Mouse (Mus musculus): ENCODE data around the gene Tssk3. TPM values are rescaled to one million over a fixed set of nuclear protein-coding genes. Genes with fewer than 3 reads are reported as not detected.
A peak's percentile ranks its signal among the peaks of the same experiment; 100 is the strongest.

Tssk3 gene
- total RNA-seq, 1 experiment: not detected

DNA sequence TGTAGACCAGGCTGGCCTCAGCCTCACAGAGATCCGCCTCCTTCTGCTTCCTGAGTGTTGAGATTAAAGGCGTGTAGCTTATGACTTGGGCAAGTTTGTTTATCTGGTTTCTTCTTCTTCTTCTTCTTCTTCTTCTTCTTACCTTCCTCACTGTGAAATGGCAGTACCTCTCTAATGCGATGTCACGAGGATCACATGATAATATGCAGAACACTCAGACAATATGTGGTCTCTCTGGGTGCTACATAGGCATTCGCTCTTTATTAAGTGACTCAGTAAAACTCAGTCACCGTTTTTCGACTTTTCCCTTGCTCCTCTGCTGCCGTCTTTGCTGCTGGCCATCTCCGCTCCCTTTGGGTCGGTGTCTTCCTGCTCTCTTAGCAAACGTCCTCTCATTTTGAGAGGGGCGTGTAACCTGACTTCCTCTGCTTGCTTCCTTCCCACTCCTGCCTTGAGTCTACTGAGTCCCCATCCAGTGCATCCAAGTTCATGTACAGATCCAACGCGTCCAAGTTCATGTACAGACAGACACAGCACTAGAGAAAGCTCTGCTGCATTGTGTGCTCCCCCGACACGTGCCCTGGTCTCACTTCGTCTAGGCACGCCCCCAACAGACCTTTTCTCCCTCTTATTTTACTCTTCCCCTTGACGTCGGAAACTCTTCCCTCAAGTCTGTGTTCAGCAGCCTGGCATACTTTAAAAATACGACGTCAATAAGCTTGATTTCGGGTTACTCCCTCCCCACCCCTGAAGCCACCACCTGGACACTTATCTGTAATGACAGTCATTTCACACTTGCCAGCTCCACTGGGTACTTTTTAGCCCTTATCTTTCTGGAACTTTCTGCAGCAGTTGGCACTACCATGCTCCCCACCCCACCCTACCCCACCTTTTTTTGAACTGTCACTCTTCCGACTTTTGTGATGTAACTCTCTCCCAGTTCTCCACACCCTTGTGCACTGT is 27.4 kb downstream of the Tssk3 start:
- Histone ChIP-seq H3K4me1 (ENCODE audit: control insufficient read depth in 2 of 2, insufficient read depth in 2 of 2, low read length in 2 of 2, poor library complexity in 1 of 2) (peaks cover 0 to 4% of the 10 kb centered on the region in 2 experiments; a peak in 1 of 4 replicates), H3K4me3 (ENCODE audit: insufficient read depth in 1 of 2, low read depth in 1 of 2, low read length in 2 of 2, poor library complexity in 1 of 2, severe bottlenecking in 1 of 2) (no peak overlapping the region), H3K9ac (ENCODE audit: insufficient read depth, low read depth, low read length, poor library complexity, severe bottlenecking) (no peak overlapping the region), H3K36me3 (ENCODE audit: control insufficient read depth, insufficient read depth, low read length, poor library complexity, severe bottlenecking) (peaks cover 16% of the 10 kb centered on the region), H3K9me3 (ENCODE audit: control insufficient read depth, insufficient read depth, low read depth, low read length) (no peaks in the 10 kb centered on the region), H3K27ac (ENCODE audit: insufficient read depth, low read depth, low read length, poor library complexity, severe bottlenecking) (no peak overlapping the region)
- no peak for TF ChIP-seq ZNF384 (IDR thresholded peaks at IDR 0.05; ENCODE audit: low read depth, low read length)
- no peak for TF ChIP-seq MAFK (IDR thresholded peaks at IDR 0.05; ENCODE audit: insufficient read depth, low read depth, low read length)
- TF ChIP-seq CHD2 (IDR thresholded peaks at IDR 0.05; ENCODE audit: low read depth, low read length): no peak
- TF ChIP-seq ZC3H11A (IDR thresholded peaks at IDR 0.05; ENCODE audit: borderline replicate concordance, low read depth, low read length): no peak
- no peak for TF ChIP-seq HCFC1 (IDR thresholded peaks at IDR 0.05; ENCODE audit: borderline replicate concordance, insufficient read depth, low read length)
- no peak for DNase-seq (ENCODE audit: low read depth, low spot score)
- in situ Hi-C loops (cut with MboI; ENCODE audit: low sequenced_read_pairs in 2 of 2, unreplicated experiment in 2 of 2): no loop called here

GRCm38 (mm10) chr4:129462118-129462517 is 28.7 kb downstream of the Tssk3 start:
- H3K4me1 ChIP-seq (ENCODE audit: control insufficient read depth in 2 of 2, insufficient read depth in 2 of 2, low read length in 2 of 2, poor library complexity in 1 of 2): peaks cover 0 to 4% of the 10 kb centered on the region in 2 experiments; a peak in 1 of 4 replicates
- H3K36me3 ChIP-seq (ENCODE audit: control insufficient read depth, insufficient read depth, low read length, poor library complexity, severe bottlenecking): peaks cover 13% of the 10 kb centered on the region
- TF ChIP-seq ZNF384 (IDR thresholded peaks at IDR 0.05; ENCODE audit: low read depth, low read length) (no peak), MAFK (IDR thresholded peaks at IDR 0.05; ENCODE audit: insufficient read depth, low read depth, low read length) (no peak), CHD2 (IDR thresholded peaks at IDR 0.05; ENCODE audit: low read depth, low read length) (no peak), HCFC1 (IDR thresholded peaks at IDR 0.05; ENCODE audit: borderline replicate concordance, insufficient read depth, low read length) (no peak), ZC3H11A (IDR thresholded peaks at IDR 0.05; ENCODE audit: borderline replicate concordance, low read depth, low read length) (no peak)
- DNase-seq (ENCODE audit: low read depth, low spot score): no peak
- H3K4me3 ChIP-seq (ENCODE audit: insufficient read depth in 1 of 2, low read depth in 1 of 2, low read length in 2 of 2, poor library complexity in 1 of 2, severe bottlenecking in 1 of 2): peak overlapping the region; percentile 84 to 99
- H3K9ac ChIP-seq (ENCODE audit: insufficient read depth, low read depth, low read length, poor library complexity, severe bottlenecking): peak overlapping the region; percentile 70
- no peak overlapping the region for H3K27ac ChIP-seq (ENCODE audit: insufficient read depth, low read depth, low read length, poor library complexity, severe bottlenecking)
- in situ Hi-C loops (cut with MboI; ENCODE audit: low sequenced_read_pairs in 2 of 2, unreplicated experiment in 2 of 2): no loop called here
- H3K9me3 ChIP-seq (ENCODE audit: control insufficient read depth, insufficient read depth, low read depth, low read length): no peaks in the 10 kb centered on the region

- in situ Hi-C loops (cut with MboI; ENCODE audit: low sequenced_read_pairs in 2 of 2, unreplicated experiment in 2 of 2): no loop called here
Observed at GRCm38 (mm10) chr4:129461183-129461960, 29.4 kb downstream of the Tssk3 start, which contains the start of gene Bsdc1. Gene Bsdc1 (plus strand): TSS chr4:129461581.

DNA sequence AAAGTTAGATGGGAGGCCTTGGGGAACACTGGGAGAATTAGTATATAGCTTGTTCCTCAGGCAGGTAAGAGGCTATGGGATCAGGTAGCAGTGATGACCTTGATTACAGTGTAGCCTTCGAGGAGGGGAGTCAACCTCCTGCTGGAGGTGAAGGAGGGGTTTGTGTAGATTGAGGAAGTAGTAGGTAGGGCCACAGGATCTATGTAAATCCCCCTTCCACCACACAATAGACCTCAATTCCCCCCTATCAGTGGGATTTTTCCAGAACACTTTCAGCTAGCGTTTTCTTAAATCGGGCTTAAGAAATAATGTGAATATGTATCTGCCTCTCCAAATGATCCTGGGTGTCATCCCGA is 30.0 kb downstream of the Tssk3 start:
- peak overlapping the region; percentile 24; the same call in 1 of the 2 replicates for H3K9ac ChIP-seq (ENCODE audit: insufficient read depth, low read depth, low read length, poor library complexity, severe bottlenecking)
- H3K4me1 ChIP-seq (ENCODE audit: control insufficient read depth in 2 of 2, insufficient read depth in 2 of 2, low read length in 2 of 2, poor library complexity in 1 of 2): peaks cover 0 to 4% of the 10 kb centered on the region in 2 experiments; a peak in 1 of 4 replicates
- peak overlapping the region; percentile 58 to 66 for H3K4me3 ChIP-seq (ENCODE audit: insufficient read depth in 1 of 2, low read depth in 1 of 2, low read length in 2 of 2, poor library complexity in 1 of 2, severe bottlenecking in 1 of 2)
- DNase-seq (ENCODE audit: low read depth, low spot score): no peak
- in situ Hi-C loops (cut with MboI; ENCODE audit: low sequenced_read_pairs in 2 of 2, unreplicated experiment in 2 of 2): no loop called here
- TF ChIP-seq ZNF384 (IDR thresholded peaks at IDR 0.05; ENCODE audit: low read depth, low read length) (no peak), CHD2 (IDR thresholded peaks at IDR 0.05; ENCODE audit: low read depth, low read length) (no peak), HCFC1 (IDR thresholded peaks at IDR 0.05; ENCODE audit: borderline replicate concordance, insufficient read depth, low read length) (no peak), ZC3H11A (IDR thresholded peaks at IDR 0.05; ENCODE audit: borderline replicate concordance, low read depth, low read length) (no peak), MAFK (IDR thresholded peaks at IDR 0.05; ENCODE audit: insufficient read depth, low read depth, low read length) (no peak)
- H3K36me3 ChIP-seq (ENCODE audit: control insufficient read depth, insufficient read depth, low read length, poor library complexity, severe bottlenecking): peaks cover 5% of the 10 kb centered on the region
- H3K27ac ChIP-seq (ENCODE audit: insufficient read depth, low read depth, low read length, poor library complexity, severe bottlenecking): no peak overlapping the region; the same call in 1 of the 2 replicates
- no peaks in the 10 kb centered on the region for H3K9me3 ChIP-seq (ENCODE audit: control insufficient read depth, insufficient read depth, low read depth, low read length)

More at GRCm38 (mm10) chr4:129461183-129461960, 29.4 kb downstream of the Tssk3 start, which contains the start of gene Bsdc1:
- Histone ChIP-seq H3K27ac (ENCODE audit: insufficient read depth, low read depth, low read length, poor library complexity, severe bottlenecking) (peak within 1 kb of the TSS; percentile 20), H3K36me3 (ENCODE audit: control insufficient read depth, insufficient read depth, low read length, poor library complexity, severe bottlenecking) (peaks cover 9% of the 10 kb centered on the region), H3K9me3 (ENCODE audit: control insufficient read depth, insufficient read depth, low read depth, low read length) (no peaks in the 10 kb centered on the region), H3K4me3 (ENCODE audit: insufficient read depth in 1 of 2, low read depth in 1 of 2, low read length in 2 of 2, poor library complexity in 1 of 2, severe bottlenecking in 1 of 2) (peak within 1 kb of the TSS; percentile 84 to 99), H3K9ac (ENCODE audit: insufficient read depth, low read depth, low read length, poor library complexity, severe bottlenecking) (peak within 1 kb of the TSS; percentile 84), H3K4me1 (ENCODE audit: control insufficient read depth in 2 of 2, insufficient read depth in 2 of 2, low read length in 2 of 2, poor library complexity in 1 of 2) (peaks cover 0 to 4% of the 10 kb centered on the region in 2 experiments; a peak in 1 of 4 replicates)
- TF ChIP-seq HCFC1 (IDR thresholded peaks at IDR 0.05; ENCODE audit: borderline replicate concordance, insufficient read depth, low read length) (no peak), ZC3H11A (IDR thresholded peaks at IDR 0.05; ENCODE audit: borderline replicate concordance, low read depth, low read length) (no peak), MAFK (IDR thresholded peaks at IDR 0.05; ENCODE audit: insufficient read depth, low read depth, low read length) (no peak), CHD2 (IDR thresholded peaks at IDR 0.05; ENCODE audit: low read depth, low read length) (peak; percentile 62), ZNF384 (IDR thresholded peaks at IDR 0.05; ENCODE audit: low read depth, low read length) (no peak)
- peak; percentile 100 for DNase-seq (ENCODE audit: low read depth, low spot score)
